Mouse (Mus musculus) hindbrain, embryonic 14.5 days (tissue): Measurements from ENCODE around the gene Cutal. TPM values are rescaled to one million over a fixed set of nuclear protein-coding genes. Genes with fewer than 3 reads are reported as not detected.

Experiments
- ATAC-seq: fragments of 200-750 bp; cut with Nextera tagmentation; 2 replicates; pipeline ENCODE4 v1.8.0; 2017; ENCODE audit warnings: moderate number of reproducible peaks, mild to moderate bottlenecking, moderate TSS enrichment, moderate library complexity; ENCODE audit not compliant: low FRiP score
- DNase-seq: peaks from one replicate; pipeline ENCODE4 v3.0.0-alpha.2; 2015; ENCODE audit warnings: low spot score
- H3K27ac ChIP-seq: fragments of 300-500 bp; sonication (generic); 2 replicates; pipeline ENCODE4 v1.5.1; 2014; ENCODE audit warnings: mild to moderate bottlenecking, moderate library complexity
- H3K27me3 ChIP-seq: fragments of 300-500 bp; sonication (generic); 2 replicates; pipeline ENCODE4 v1.6.1; 2014; ENCODE audit warnings: mild to moderate bottlenecking, low read length, mixed read lengths; ENCODE audit not compliant: control insufficient read depth, insufficient read depth
- H3K36me3 ChIP-seq: fragments of 300-500 bp; sonication (generic); replicated peaks from 2 replicates; pipeline ENCODE4 v1.6.1; 2014; ENCODE audit not compliant: control insufficient read depth, insufficient read depth
- H3K4me1 ChIP-seq: fragments of 300-500 bp; sonication (generic); replicated peaks from 2 replicates; pipeline ENCODE4 v1.6.1; 2014; ENCODE audit warnings: antibody characterized with exemption, low read length, mixed read lengths; ENCODE audit not compliant: control insufficient read depth, insufficient read depth
- H3K4me2 ChIP-seq: fragments of 300-500 bp; sonication (generic); replicated peaks from 2 replicates; pipeline ENCODE4 v1.6.1; 2014; ENCODE audit warnings: mild to moderate bottlenecking, moderate library complexity
- H3K4me3 ChIP-seq: fragments of 300-500 bp; sonication (generic); replicated peaks from 2 replicates; pipeline ENCODE4 v1.5.1; 2014; ENCODE audit warnings: mild to moderate bottlenecking, low read length
- H3K9ac ChIP-seq: fragments of 300-500 bp; sonication (generic); 2 replicates; pipeline ENCODE4 v1.6.1; 2014
- H3K9me3 ChIP-seq: fragments of 300-500 bp; sonication (generic); 2 replicates; pipeline ENCODE4 v1.6.1; 2016; ENCODE audit warnings: low read length; ENCODE audit not compliant: control insufficient read depth
- WGBS: fragments of 180-500 bp; shearing (Covaris S2); extraction: QIAGEN DNeasy Blood & Tissue Kit; methylation state at CpG from one replicate; pipeline ENCODE4 v1.1.7; 2014; 5-methylcytosine and 5-hydroxymethylcytosine counted together
- polyA plus RNA-seq: library from polyadenylated mRNA; unstranded; fragments of >200 nt; fragmentation: Nextera tagmentation; extraction: Ambion mirVana; gene quantifications from 2 replicates; pipeline ENCODE4 v1.2.1, GENCODE M21; 2014

The Cutal gene
- polyA plus RNA-seq, 1 experiment from 2014 or later = 0.21 TPM

GRCm38 (mm10) chr2:34911871-34912270 is 37.7 kb downstream of the Cutal start:
- H3K9me3 ChIP-seq = no peaks in the 10 kb centered on the region
- H3K27me3 ChIP-seq = peaks cover 21% of the 10 kb centered on the region
- DNase-seq (no peak), ATAC-seq (no peak)
- H3K9ac ChIP-seq = no peak overlapping the region
- no peaks in the 10 kb centered on the region for H3K36me3 ChIP-seq
- 91% methylated on average over 5 of the region's 5 CpGs for WGBS
- 0 out of 2 replicates have a peak, but pooled peaks cover 6% of the 10 kb centered on the region for H3K4me1 ChIP-seq
- H3K4me3 ChIP-seq = no peak overlapping the region
- no peak overlapping the region for H3K27ac ChIP-seq
- H3K4me2 ChIP-seq = no peak overlapping the region

- Histone ChIP-seq H3K36me3 (no peaks in the 10 kb centered on the region), H3K27ac (no peak overlapping the region), H3K4me2 (peak overlapping the region; percentile 95; the same call in 1 of the 2 replicates), H3K27me3 (peaks cover 21% of the 10 kb centered on the region), H3K4me1 (0 out of 2 replicates have a peak, but pooled peaks cover 6% of the 10 kb centered on the region), H3K9me3 (no peaks in the 10 kb centered on the region), H3K9ac (no peak overlapping the region), H3K4me3 (no peak overlapping the region; the same call in 1 of the 2 replicates)
- DNase-seq = no peak
- 47% methylated on average over 7 of the region's 7 CpGs for WGBS
- ATAC-seq = no peak
Observed at GRCm38 (mm10) chr2:34912613-34913012, 38.4 kb downstream of the Cutal start.

GRCm38 (mm10) chr2:34913218-34914068 is 39.2 kb downstream of the Cutal start, which contains the start of gene Phf19:
Phf19 (minus strand) TSS chr2:34914026.
- under 1% methylated on average over 61 of the region's 64 CpGs for WGBS
- Histone ChIP-seq H3K9me3 (no peaks in the 10 kb centered on the region), H3K36me3 (no peaks in the 10 kb centered on the region), H3K27me3 (peaks cover 21% of the 10 kb centered on the region), H3K4me1 (0 out of 2 replicates have a peak, but pooled peaks cover 6% of the 10 kb centered on the region), H3K4me2 (peak within 1 kb of the TSS; percentile 95), H3K9ac (peak within 1 kb of the TSS; percentile 60), H3K4me3 (peak within 1 kb of the TSS; percentile 50), H3K27ac (no peak within 1 kb of the TSS)
- DNase-seq (no peak), ATAC-seq (peak; percentile 39; the same call in 1 of the 2 replicates)

GRCm38 (mm10) chr2:34914069-34914822 is 40.0 kb downstream of the Cutal start:
- DNase-seq = peak; percentile 36
- peak overlapping the region; percentile 50 for H3K4me3 ChIP-seq
- 0 out of 2 replicates have a peak, but pooled peaks cover 6% of the 10 kb centered on the region for H3K4me1 ChIP-seq
- H3K4me2 ChIP-seq = peak overlapping the region; percentile 95
- H3K9me3 ChIP-seq = no peaks in the 10 kb centered on the region
- no peak overlapping the region for H3K27ac ChIP-seq
- no peaks in the 10 kb centered on the region for H3K36me3 ChIP-seq
- H3K27me3 ChIP-seq = peaks cover 21% of the 10 kb centered on the region
- ATAC-seq = peak; percentile 68
- WGBS = 2% methylated on average over 42 of the region's 50 CpGs
- H3K9ac ChIP-seq = peak overlapping the region; percentile 60

GRCm38 (mm10) chr2:34914823-34915082 is 40.6 kb downstream of the Cutal start:
- H3K9ac ChIP-seq = peak overlapping the region; percentile 60; the same call in 1 of the 2 replicates
- 12% methylated on average over 2 of the region's 2 CpGs for WGBS
- H3K27ac ChIP-seq = no peak overlapping the region
- H3K9me3 ChIP-seq = no peaks in the 10 kb centered on the region
- no peaks in the 10 kb centered on the region for H3K36me3 ChIP-seq
- no peak overlapping the region for H3K4me2 ChIP-seq
- peaks cover 21% of the 10 kb centered on the region for H3K27me3 ChIP-seq
- H3K4me3 ChIP-seq = no peak overlapping the region
- 0 out of 2 replicates have a peak, but pooled peaks cover 6% of the 10 kb centered on the region for H3K4me1 ChIP-seq
- DNase-seq = no peak
- ATAC-seq = peak; percentile 2; the same call in 1 of the 2 replicates

- Histone ChIP-seq H3K4me1 (0 out of 2 replicates have a peak, but pooled peaks cover 6% of the 10 kb centered on the region), H3K27me3 (peaks cover 21% of the 10 kb centered on the region), H3K27ac (no peak overlapping the region), H3K9me3 (no peaks in the 10 kb centered on the region), H3K9ac (no peak overlapping the region), H3K4me3 (no peak overlapping the region), H3K4me2 (no peak overlapping the region), H3K36me3 (no peaks in the 10 kb centered on the region)
- ATAC-seq = no peak
- no peak for DNase-seq
- 47% methylated on average over 2 of the region's 2 CpGs for WGBS
Observed at GRCm38 (mm10) chr2:34915103-34915502, 40.9 kb downstream of the Cutal start.

GRCm38 (mm10) chr2:34920144-34920543 is 45.9 kb downstream of the Cutal start:
- Histone ChIP-seq H3K9ac (no peak overlapping the region), H3K4me3 (no peak overlapping the region), H3K36me3 (no peaks in the 10 kb centered on the region), H3K9me3 (no peaks in the 10 kb centered on the region), H3K27ac (no peak overlapping the region), H3K4me2 (no peak overlapping the region), H3K4me1 (no peaks in the 10 kb centered on the region), H3K27me3 (no peaks in the 10 kb centered on the region)
- ATAC-seq = no peak
- WGBS = 67% methylated on average over 2 of the region's 2 CpGs
- DNase-seq = no peak

GRCm38 (mm10) chr2:34922729-34923128 is 48.5 kb downstream of the Cutal start:
- Histone ChIP-seq H3K27ac (no peak overlapping the region), H3K27me3 (no peaks in the 10 kb centered on the region), H3K4me1 (no peaks in the 10 kb centered on the region), H3K4me2 (no peak overlapping the region), H3K9me3 (no peaks in the 10 kb centered on the region), H3K4me3 (no peak overlapping the region), H3K36me3 (no peaks in the 10 kb centered on the region), H3K9ac (no peak overlapping the region)
- DNase-seq = no peak
- ATAC-seq = no peak
- 29% methylated on average over 2 of the region's 2 CpGs for WGBS

GRCm38 (mm10) chr2:34927320-34927719 is 53.1 kb downstream of the Cutal start:
- no peak overlapping the region for H3K27ac ChIP-seq
- no peaks in the 10 kb centered on the region for H3K4me1 ChIP-seq
- H3K9ac ChIP-seq = no peak overlapping the region
- DNase-seq = no peak
- H3K27me3 ChIP-seq = no peaks in the 10 kb centered on the region
- 89% methylated on average over 5 of the region's 5 CpGs for WGBS
- ATAC-seq = no peak
- H3K36me3 ChIP-seq = no peaks in the 10 kb centered on the region
- H3K4me2 ChIP-seq = no peak overlapping the region
- H3K4me3 ChIP-seq = no peak overlapping the region
- H3K9me3 ChIP-seq = no peaks in the 10 kb centered on the region
